Mouse (Mus musculus): Measurements from ENCODE around the gene Gm20388. TPM values are rescaled to one million over a fixed set of nuclear protein-coding genes. Genes with fewer than 3 reads are reported as not detected.

Gene Gm20388
- polyA plus RNA-seq, 1 experiment: not detected

GRCm38 (mm10) chr8:122737886-122738285 is 2827.2 kb downstream of the Gm20388 start:
- TF ChIP-seq CTCF (IDR thresholded peaks at IDR 0.05; ENCODE audit: insufficient read depth, low read depth, low read length) (no peak), POLR2A (IDR thresholded peaks at IDR 0.05; ENCODE audit: insufficient read depth, low read depth, low read length) (no peak)
- Histone ChIP-seq H3K27ac (ENCODE audit: insufficient read depth, low read depth, low read length) (no peak overlapping the region), H3K4me3 (ENCODE audit: insufficient read depth, low read depth, low read length) (no peak overlapping the region), H3K4me1 (ENCODE audit: control insufficient read depth, insufficient read depth, low read length) (peaks cover 66% of the 10 kb centered on the region)
- 48% methylated on average over 6 of the region's 6 CpGs for WGBS

GRCm38 (mm10) chr8:122739102-122739725 is 2828.6 kb downstream of the Gm20388 start:
- Histone ChIP-seq H3K4me1 (ENCODE audit: control insufficient read depth, insufficient read depth, low read length) (peaks cover 64% of the 10 kb centered on the region), H3K27ac (ENCODE audit: insufficient read depth, low read depth, low read length) (no peak overlapping the region), H3K4me3 (ENCODE audit: insufficient read depth, low read depth, low read length) (no peak overlapping the region)
- 29% methylated on average over 11 of the region's 11 CpGs for WGBS
- TF ChIP-seq POLR2A (IDR thresholded peaks at IDR 0.05; ENCODE audit: insufficient read depth, low read depth, low read length) (no peak), CTCF (IDR thresholded peaks at IDR 0.05; ENCODE audit: insufficient read depth, low read depth, low read length) (no peak)

- Histone ChIP-seq H3K4me3 (ENCODE audit: insufficient read depth, low read depth, low read length) (no peak overlapping the region), H3K27ac (ENCODE audit: insufficient read depth, low read depth, low read length) (no peak overlapping the region), H3K4me1 (ENCODE audit: control insufficient read depth, insufficient read depth, low read length) (peaks cover 73% of the 10 kb centered on the region)
- WGBS: 9% methylated on average over 19 of the region's 19 CpGs
- TF ChIP-seq CTCF (IDR thresholded peaks at IDR 0.05; ENCODE audit: insufficient read depth, low read depth, low read length) (no peak), POLR2A (IDR thresholded peaks at IDR 0.05; ENCODE audit: insufficient read depth, low read depth, low read length) (no peak)
Measured at GRCm38 (mm10) chr8:122742471-122742870, 2831.8 kb downstream of the Gm20388 start.

- no peak for TF ChIP-seq CTCF (IDR thresholded peaks at IDR 0.05; ENCODE audit: insufficient read depth, low read depth, low read length)
- TF ChIP-seq POLR2A (IDR thresholded peaks at IDR 0.05; ENCODE audit: insufficient read depth, low read depth, low read length): no peak
- Histone ChIP-seq H3K4me3 (ENCODE audit: insufficient read depth, low read depth, low read length) (peak overlapping the region; percentile 14; the same call in 1 of the 2 replicates), H3K4me1 (ENCODE audit: control insufficient read depth, insufficient read depth, low read length) (peaks cover 73% of the 10 kb centered on the region), H3K27ac (ENCODE audit: insufficient read depth, low read depth, low read length) (peak overlapping the region; percentile 95)
- WGBS: 17% methylated on average over 17 of the region's 17 CpGs
Measured at GRCm38 (mm10) chr8:122745022-122745749, 2834.5 kb downstream of the Gm20388 start.

- Histone ChIP-seq H3K27ac (ENCODE audit: insufficient read depth, low read depth, low read length) (peak overlapping the region; percentile 95), H3K4me3 (ENCODE audit: insufficient read depth, low read depth, low read length) (peak overlapping the region; percentile 14; the same call in 1 of the 2 replicates), H3K4me1 (ENCODE audit: control insufficient read depth, insufficient read depth, low read length) (peaks cover 73% of the 10 kb centered on the region)
- 6% methylated on average over 16 of the region's 16 CpGs for WGBS
- TF ChIP-seq CTCF (IDR thresholded peaks at IDR 0.05; ENCODE audit: insufficient read depth, low read depth, low read length) (no peak), POLR2A (IDR thresholded peaks at IDR 0.05; ENCODE audit: insufficient read depth, low read depth, low read length) (no peak)
Measured at GRCm38 (mm10) chr8:122745750-122746275, 2835.2 kb downstream of the Gm20388 start.

GRCm38 (mm10) chr8:122746439-122746838 is 2835.8 kb downstream of the Gm20388 start:
- no peak overlapping the region for H3K4me3 ChIP-seq (ENCODE audit: insufficient read depth, low read depth, low read length)
- TF ChIP-seq POLR2A (IDR thresholded peaks at IDR 0.05; ENCODE audit: insufficient read depth, low read depth, low read length): no peak
- TF ChIP-seq CTCF (IDR thresholded peaks at IDR 0.05; ENCODE audit: insufficient read depth, low read depth, low read length): no peak
- 29% methylated on average over 7 of the region's 7 CpGs for WGBS
- H3K27ac ChIP-seq (ENCODE audit: insufficient read depth, low read depth, low read length): peak overlapping the region; percentile 95
- peaks cover 76% of the 10 kb centered on the region for H3K4me1 ChIP-seq (ENCODE audit: control insufficient read depth, insufficient read depth, low read length)

GRCm38 (mm10) chr8:122747825-122748224 is 2837.2 kb downstream of the Gm20388 start:
- 0 out of 2 replicates have a peak overlapping the region, but pooled peaks have one; percentile 2 for H3K4me3 ChIP-seq (ENCODE audit: insufficient read depth, low read depth, low read length)
- peaks cover 70% of the 10 kb centered on the region for H3K4me1 ChIP-seq (ENCODE audit: control insufficient read depth, insufficient read depth, low read length)
- H3K27ac ChIP-seq (ENCODE audit: insufficient read depth, low read depth, low read length): peak overlapping the region; percentile 95
- 29% methylated on average over 1 of the region's 1 CpGs for WGBS
- TF ChIP-seq POLR2A (IDR thresholded peaks at IDR 0.05; ENCODE audit: insufficient read depth, low read depth, low read length): no peak
- no peak for TF ChIP-seq CTCF (IDR thresholded peaks at IDR 0.05; ENCODE audit: insufficient read depth, low read depth, low read length)

- TF ChIP-seq POLR2A (IDR thresholded peaks at IDR 0.05; ENCODE audit: insufficient read depth, low read depth, low read length) (no peak), CTCF (IDR thresholded peaks at IDR 0.05; ENCODE audit: insufficient read depth, low read depth, low read length) (no peak)
- peak overlapping the region; percentile 87 for H3K27ac ChIP-seq (ENCODE audit: insufficient read depth, low read depth, low read length)
- WGBS: 29% methylated on average over 6 of the region's 6 CpGs
- H3K4me3 ChIP-seq (ENCODE audit: insufficient read depth, low read depth, low read length): peak overlapping the region; percentile 19
- peaks cover 65% of the 10 kb centered on the region for H3K4me1 ChIP-seq (ENCODE audit: control insufficient read depth, insufficient read depth, low read length)
Measured at GRCm38 (mm10) chr8:122749333-122749958, 2838.8 kb downstream of the Gm20388 start.

Data from olfactory bulb, adult 2 months (tissue).